Mouse (Mus musculus) megakaryocyte, embryonic 14.5 days (primary cell): ENCODE measurements around the gene Zfp367.

ENCODE experiments used
- FLI1 ChIP-seq: IDR thresholded peaks from 2 replicates; pipeline ENCODE4 v1.6.1; 2012; ENCODE audit warnings: low read length, inconsistent platforms, mixed read lengths
- GATA1 ChIP-seq: IDR thresholded peaks from 3 replicates; pipeline ENCODE4 v1.6.1; 2012; ENCODE audit warnings: mixed read lengths, low read length, inconsistent platforms, borderline replicate concordance

GRCm38 (mm10) chr13:64152671-64153082 lies 325 bp downstream of the Zfp367 start:
- TF ChIP-seq GATA1: no peak
- TF ChIP-seq FLI1: no peak
